Mouse (Mus musculus): ENCODE measurements at regions not wholly inside any gene's neighbourhood (a gene's known extent, or its start where the extent isn't known, plus 50 kb on each side); places are given as distances from the start of the nearest gene placed in this dataset.

DNA sequence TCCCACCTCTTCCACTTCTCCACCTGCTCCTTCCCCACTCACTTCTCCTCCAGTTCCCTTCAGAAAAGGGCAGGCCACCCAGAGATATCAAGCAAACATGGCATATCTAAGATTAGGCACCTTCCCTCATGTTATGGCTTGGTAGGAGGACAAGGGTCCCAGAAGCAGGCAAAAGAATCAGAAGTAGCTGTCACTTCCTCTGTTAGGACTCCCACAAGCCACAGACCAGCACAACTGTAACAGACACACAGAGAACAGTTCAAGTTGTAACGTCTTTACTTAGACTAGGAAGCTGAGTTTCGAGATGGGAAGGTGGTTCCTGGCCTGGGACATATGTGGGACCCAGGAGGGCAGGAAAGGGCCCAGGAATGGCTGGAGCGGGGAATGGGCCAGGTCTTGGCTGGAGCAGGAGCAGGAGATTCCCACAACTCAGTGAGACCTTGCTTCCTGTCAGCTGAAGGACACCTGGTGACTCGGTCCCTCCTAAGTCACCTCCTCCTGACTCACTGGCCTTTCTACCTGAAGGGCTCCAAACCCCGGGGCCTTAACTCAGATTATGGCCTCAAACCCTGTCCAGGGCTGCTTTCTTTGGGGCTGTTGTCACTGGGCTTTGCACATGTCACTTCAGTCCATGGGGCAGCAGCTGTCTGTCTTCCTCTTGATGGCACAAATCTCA is 304.2 kb downstream of the 4933412E24Rik start:
- Histone ChIP-seq H3K4me2 (ENCODE audit: low read depth, low read length) (no peak overlapping the region), H3K9ac (ENCODE audit: low read length) (no peak overlapping the region), H3K4me3 (ENCODE audit: low read length) (no peak overlapping the region), H3K27ac (ENCODE audit: low read length) (no peak overlapping the region), H3K9me3 (replicated peaks; ENCODE audit: control insufficient read depth, low read length) (no peaks in the 10 kb centered on the region), H3K4me1 (ENCODE audit: control insufficient read depth, insufficient read depth, low read length) (peaks cover 8% of the 10 kb centered on the region), H3K36me3 (ENCODE audit: control insufficient read depth, insufficient read depth) (no peaks in the 10 kb centered on the region), H3K27me3 (ENCODE audit: control insufficient read depth, insufficient read depth, low read length) (no peaks in the 10 kb centered on the region)
- WGBS, result 70% methylated on average over 5 of the region's 5 CpGs
- ATAC-seq (replicated peaks; ENCODE audit: extremely low read depth, insufficient read depth, low FRiP score), result no peak

DNA sequence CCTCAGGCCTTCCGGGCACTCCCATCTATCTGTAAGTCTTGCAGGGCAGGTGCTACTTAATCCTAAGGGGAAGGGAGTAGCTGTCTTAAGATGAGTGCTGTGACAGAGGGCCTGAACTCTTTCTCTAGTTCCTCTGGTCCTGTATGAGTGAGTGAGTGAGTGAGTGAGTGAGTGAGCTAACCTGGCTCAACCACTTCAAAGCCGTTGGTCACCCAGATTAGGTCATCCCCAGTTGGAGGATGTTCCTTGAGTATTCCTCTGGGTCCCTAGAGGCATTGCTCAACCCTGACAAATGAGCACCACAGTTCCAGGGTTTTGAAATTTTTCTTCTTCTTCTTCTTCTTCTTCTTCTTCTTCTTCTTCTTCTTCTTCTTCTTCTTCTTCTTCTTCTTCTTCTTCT is 306.5 kb downstream of the 4933412E24Rik start:
- no peak overlapping the region for H3K4me3 ChIP-seq (ENCODE audit: low read length)
- H3K27ac ChIP-seq (ENCODE audit: low read length), result no peak overlapping the region
- no peak overlapping the region for H3K9ac ChIP-seq (ENCODE audit: low read length)
- H3K9me3 ChIP-seq (replicated peaks; ENCODE audit: control insufficient read depth, low read length), result no peaks in the 10 kb centered on the region
- H3K36me3 ChIP-seq (ENCODE audit: control insufficient read depth, insufficient read depth), result no peaks in the 10 kb centered on the region
- WGBS, result 78% methylated on average over 2 of the region's 2 CpGs
- H3K4me2 ChIP-seq (ENCODE audit: low read depth, low read length), result no peak overlapping the region
- H3K27me3 ChIP-seq (ENCODE audit: control insufficient read depth, insufficient read depth, low read length), result no peaks in the 10 kb centered on the region
- no peak for ATAC-seq (replicated peaks; ENCODE audit: extremely low read depth, insufficient read depth, low FRiP score)
- H3K4me1 ChIP-seq (ENCODE audit: control insufficient read depth, insufficient read depth, low read length), result peaks cover 8% of the 10 kb centered on the region

DNA sequence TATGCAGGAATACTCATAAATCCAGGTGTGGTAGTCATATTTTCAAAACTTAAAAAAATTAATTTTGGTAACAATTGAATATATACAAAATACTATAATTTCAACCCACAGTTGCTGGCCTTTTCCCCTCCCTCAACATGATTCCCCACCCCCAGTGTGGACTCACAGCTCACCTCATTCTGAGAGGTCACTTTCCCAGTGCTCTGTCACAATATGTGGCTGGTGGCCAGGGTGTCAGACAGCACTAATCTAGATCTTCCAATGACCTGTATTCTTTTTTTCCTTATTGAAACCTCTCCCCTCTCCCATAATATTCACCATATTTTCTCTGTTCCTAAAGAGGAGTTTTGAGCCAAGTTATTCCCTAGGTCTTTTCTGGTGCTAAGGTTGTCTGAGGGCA is 308.0 kb downstream of the 4933412E24Rik start:
- no peak overlapping the region for H3K4me2 ChIP-seq (ENCODE audit: low read depth, low read length)
- no peak overlapping the region for H3K4me3 ChIP-seq (ENCODE audit: low read length)
- no peak overlapping the region for H3K9ac ChIP-seq (ENCODE audit: low read length)
- ATAC-seq (replicated peaks; ENCODE audit: extremely low read depth, insufficient read depth, low FRiP score), result no peak
- no peaks in the 10 kb centered on the region for H3K27me3 ChIP-seq (ENCODE audit: control insufficient read depth, insufficient read depth, low read length)
- H3K4me1 ChIP-seq (ENCODE audit: control insufficient read depth, insufficient read depth, low read length), result no peaks in the 10 kb centered on the region; the same call in 1 of the 2 replicates
- no peaks in the 10 kb centered on the region for H3K36me3 ChIP-seq (ENCODE audit: control insufficient read depth, insufficient read depth)
- no peaks in the 10 kb centered on the region for H3K9me3 ChIP-seq (replicated peaks; ENCODE audit: control insufficient read depth, low read length)
- H3K27ac ChIP-seq (ENCODE audit: low read length), result no peak overlapping the region

DNA sequence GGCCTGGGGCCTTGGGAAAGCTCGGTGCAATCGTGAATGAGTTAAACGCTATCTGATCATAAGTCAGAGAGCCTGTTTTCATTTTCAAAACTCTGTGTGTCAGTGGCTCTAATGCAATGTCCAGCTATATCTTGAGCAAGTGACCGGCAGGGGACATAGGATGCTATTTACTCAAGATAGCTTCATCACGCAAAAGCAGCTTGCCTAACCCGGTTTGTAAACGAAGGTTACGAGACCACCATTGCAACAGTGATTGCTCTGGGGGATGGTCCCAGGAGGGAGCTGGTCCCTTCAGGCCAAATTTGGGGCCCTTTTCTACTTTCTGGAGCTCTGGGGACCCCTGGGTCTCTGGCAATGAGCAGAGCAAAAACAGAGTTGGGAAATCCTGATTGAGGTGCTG is 309.3 kb downstream of the 4933412E24Rik start:
- H3K4me3 ChIP-seq (ENCODE audit: low read length), result no peak overlapping the region
- 78% methylated on average over 8 of the region's 8 CpGs for WGBS
- no peaks in the 10 kb centered on the region for H3K27me3 ChIP-seq (ENCODE audit: control insufficient read depth, insufficient read depth, low read length)
- H3K27ac ChIP-seq (ENCODE audit: low read length), result no peak overlapping the region
- no peak for ATAC-seq (replicated peaks; ENCODE audit: extremely low read depth, insufficient read depth, low FRiP score)
- no peaks in the 10 kb centered on the region; the same call in 1 of the 2 replicates for H3K4me1 ChIP-seq (ENCODE audit: control insufficient read depth, insufficient read depth, low read length)
- H3K9me3 ChIP-seq (replicated peaks; ENCODE audit: control insufficient read depth, low read length), result no peaks in the 10 kb centered on the region
- H3K4me2 ChIP-seq (ENCODE audit: low read depth, low read length), result no peak overlapping the region
- no peak overlapping the region for H3K9ac ChIP-seq (ENCODE audit: low read length)
- H3K36me3 ChIP-seq (ENCODE audit: control insufficient read depth, insufficient read depth), result no peaks in the 10 kb centered on the region
